Mouse (Mus musculus): ENCODE results near the gene Lrat.

Gene Lrat

DNA sequence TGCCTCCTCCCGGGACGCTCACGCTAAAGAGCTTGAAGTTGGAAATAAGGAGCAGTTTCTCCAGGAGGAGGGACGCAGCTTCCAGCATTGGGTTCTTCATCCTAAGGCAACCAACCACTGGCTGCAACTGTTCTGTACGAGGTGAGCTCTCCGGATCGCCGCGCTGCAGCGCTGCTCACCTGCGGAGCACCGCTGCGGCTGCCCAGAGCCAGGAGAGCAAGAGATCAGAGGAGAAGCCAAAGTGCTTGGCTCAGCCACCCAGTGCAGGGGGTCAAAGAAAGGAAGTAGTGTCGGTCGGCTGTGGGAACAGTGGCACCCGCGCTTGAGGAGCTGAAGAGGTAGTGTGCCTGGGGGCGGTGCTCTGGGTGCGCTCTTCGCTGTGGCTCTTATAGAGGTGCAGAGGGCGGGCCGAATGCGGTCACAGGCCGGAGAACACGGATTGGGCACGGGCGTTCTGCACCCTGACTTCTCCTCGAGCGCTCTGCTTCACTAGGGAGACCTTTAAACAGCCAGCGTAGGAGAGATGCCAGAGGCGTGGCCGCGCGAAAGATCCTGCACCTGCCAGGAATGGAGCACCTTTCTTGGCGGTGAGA, at the start of gene Lrat:
TSS of gene Lrat (minus strand) at position 361 of the 593 bp plus-strand sequence.
- DNase-seq, result peak; percentile 41

- no peak for DNase-seq
Measured at GRCm38 (mm10) chr3:82952173-82952962, 48.6 kb upstream of the Lrat start.

GRCm38 (mm10) chr3:82950639-82951038, 46.9 kb upstream of the Lrat start:
- DNase-seq, result no peak

- no peak for DNase-seq
Measured at GRCm38 (mm10) chr3:82950208-82950607, 46.4 kb upstream of the Lrat start.

DNA sequence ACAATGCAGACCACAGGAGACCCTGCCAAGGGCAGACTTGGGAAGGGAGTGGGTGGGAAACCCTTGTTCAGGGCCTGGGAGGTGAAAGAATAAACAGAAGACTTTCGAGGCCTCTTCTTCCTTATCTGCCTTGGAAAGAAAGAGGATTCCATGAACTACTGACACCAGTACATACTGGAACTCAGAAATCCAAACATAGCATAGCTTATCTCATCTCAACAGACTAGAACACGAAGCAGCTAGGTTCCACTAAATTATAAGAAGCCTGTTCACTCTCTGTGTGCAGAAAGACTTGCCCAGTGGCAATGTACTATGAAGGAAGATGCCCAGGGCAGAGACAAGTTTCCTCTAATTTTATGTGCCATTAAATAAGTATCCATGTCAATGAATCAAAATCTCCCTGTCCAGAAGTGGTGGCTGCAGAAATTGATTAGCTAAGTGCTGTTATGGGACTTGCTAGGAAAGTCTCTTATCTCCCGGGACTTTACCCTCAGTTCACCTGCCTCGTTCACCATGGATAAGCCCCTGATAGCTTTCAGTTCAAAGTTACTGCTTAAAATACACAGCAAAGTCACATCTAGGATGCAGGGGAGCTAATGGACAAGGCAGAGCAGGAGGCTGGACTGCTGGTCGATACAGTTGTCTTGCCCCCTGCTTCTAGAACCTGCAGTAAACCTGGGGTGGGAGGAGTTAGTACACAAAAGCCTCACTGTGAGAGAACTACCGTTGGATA, 42.8 kb upstream of the Lrat start:
- DNase-seq, result no peak

DNA sequence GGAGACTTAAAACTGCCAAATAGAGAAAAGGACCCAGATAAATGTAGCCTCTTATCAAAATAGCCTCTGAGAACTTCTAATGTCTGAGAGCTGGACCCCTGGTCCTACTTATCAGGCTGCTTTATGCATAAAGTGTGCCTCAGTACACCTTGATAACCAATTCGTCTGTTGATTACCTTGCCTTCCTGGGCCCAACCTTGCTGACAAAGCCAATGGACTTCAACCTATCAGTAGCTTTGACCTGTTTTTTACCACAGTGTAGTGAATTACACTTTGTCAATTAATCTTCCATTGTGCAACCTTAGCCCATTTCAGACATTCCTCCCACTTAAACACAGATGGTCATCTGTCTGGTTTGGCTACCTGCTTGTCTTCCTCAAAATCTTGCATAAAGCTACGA, 24.1 kb upstream of the Lrat start:
- no peak for DNase-seq

- DNase-seq, result no peak
Measured at GRCm38 (mm10) chr3:82915632-82916031, 11.9 kb upstream of the Lrat start.

DNA sequence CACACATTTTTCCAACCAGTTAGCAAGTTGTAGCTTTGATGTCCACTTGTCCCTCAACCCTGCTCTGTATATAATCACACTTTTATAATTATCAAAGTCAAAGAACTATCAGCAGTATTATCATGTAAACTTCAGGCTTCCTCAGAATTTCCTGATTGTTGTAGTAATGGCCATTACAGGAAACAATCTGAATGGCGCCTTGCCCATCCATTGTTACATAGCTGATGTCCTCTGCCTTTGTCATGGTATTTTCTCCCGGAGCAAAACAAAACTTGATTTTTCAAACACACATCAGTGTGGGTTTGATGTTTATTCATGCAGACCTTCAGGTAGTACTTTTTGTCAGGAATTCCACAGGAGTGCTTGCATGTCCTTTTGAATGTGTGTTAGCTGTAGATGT, 4.9 kb upstream of the Lrat start:
- DNase-seq, result no peak

DNA sequence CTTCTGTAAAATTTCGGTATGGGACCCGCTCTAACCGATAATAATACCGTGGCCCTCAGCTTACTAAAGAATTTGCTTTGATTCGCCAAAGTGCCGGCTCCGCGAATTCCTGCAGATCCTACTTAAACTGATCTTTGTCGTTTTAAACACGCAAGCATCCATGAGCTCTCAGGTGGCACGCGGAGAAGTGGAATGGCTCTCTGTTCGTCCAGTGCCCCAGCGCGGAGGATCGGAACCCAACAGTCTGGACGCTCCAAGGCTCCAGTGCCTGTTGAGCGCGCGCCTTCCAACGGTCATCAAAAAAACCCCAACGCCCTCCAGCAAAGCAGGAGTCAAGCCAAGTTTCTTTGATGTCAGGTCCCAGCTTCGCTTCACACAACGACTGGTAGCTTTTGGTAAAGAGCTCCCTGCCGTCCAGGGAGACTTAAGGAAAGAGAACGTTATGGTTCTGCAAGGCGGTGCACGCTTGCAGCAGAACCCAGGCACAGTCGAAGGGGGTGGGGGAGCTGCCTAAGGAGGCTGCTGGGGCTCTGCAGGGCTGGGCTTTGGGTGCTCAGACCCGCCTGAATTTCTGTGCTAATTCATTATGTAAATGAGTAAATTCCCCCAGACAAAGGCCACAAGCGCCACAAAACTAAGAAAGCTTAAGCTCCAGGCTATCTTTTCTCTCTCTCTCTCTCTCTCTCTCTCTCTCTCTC, 587 bp upstream of the Lrat start:
- peak; percentile 41 for DNase-seq

GRCm38 (mm10) chr3:82902757-82903612, 788 bp downstream of the Lrat start:
- DNase-seq, result peak; percentile 1

DNA sequence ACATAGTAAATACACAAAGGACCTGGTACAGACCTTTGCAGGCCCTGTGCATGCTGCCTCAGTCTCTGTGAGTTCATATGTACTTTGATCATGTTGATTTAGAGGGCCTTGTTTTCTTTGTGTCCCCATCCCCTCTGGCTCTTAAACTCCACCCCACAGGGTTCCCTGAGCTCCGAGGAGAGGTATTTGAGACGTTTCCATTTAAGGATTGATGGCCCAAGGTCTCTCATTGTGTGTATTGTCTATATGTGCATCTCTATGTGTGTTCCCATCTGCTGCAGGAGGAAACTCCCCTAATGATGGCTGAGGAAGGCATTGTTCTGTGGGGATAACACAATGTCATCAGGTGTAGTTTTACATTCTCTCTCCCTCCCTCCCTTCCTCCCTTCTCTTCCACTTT, 14.9 kb downstream of the Lrat start:
- no peak for DNase-seq

DNA sequence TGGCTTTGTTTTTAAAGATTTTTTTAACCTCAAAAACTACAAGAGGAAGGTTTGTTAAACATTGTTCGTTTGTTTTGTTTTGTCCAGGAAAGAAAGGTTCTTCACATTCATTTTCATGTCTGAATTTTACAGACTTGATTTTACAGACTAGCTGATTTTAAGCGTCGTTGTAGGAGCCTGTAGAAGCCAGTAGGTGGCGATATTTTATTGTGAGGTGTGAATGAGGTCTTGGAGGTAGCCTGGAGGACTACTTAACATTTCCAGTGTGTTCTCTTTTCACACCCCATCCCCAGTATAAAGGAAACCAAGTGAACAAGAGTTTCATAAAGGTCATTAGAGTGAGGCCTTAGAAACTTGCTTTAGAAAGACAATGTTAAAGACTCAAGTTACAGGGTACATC, 26.5 kb downstream of the Lrat start:
- DNase-seq, result peak; percentile 76

- peak; percentile 86 for DNase-seq
Measured at GRCm38 (mm10) chr3:82876372-82876739, 27.4 kb downstream of the Lrat start, which contains the start of gene Rbm46. TSS of gene Rbm46 (minus strand) at chr3:82876483.

DNA sequence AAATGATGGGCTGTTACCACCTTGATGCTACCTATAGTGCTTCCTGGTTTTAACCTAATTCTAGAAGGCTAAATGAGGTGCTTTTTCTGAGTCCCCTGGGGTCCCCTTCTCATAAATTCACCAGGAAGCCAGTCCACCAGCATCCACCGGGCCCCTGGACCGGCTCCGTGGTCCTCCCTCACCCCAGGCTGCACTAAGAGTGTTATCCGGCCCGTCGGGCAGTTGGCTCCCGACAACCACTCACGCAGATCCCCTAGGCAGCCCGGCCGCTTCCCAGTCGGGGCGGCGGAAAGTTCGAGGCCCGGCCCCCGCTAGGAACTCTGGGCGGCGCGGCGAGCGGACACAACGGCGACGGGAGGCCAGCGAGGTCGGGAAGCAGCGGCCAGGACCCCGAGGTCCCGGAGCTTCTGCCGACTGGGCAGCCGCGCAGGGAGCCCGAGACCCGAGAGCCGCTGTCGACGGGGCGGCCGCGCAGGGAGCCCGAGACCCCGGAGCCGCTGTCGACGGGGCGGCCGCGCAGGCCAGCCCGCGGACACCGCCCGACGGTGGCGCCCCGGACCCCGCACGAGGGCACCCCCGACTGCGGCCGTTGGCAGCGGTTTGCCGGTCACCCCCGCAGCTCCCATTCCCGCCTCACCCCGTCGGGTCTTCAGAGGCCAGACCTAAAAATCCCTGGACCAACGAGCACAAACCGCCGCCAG, 28.0 kb downstream of the Lrat start:
- DNase-seq, result peak; percentile 14

- peak; percentile 40 for DNase-seq
Measured at GRCm38 (mm10) chr3:82857414-82858077, 46.2 kb downstream of the Lrat start.

Data from embryo, embryonic 11 days (tissue).